Mouse (Mus musculus): Measurements from ENCODE around the gene 4931440F15Rik.

Gene 4931440F15Rik

GRCm38 (mm10) chr11:29801432-29802427, 23.7 kb downstream of the 4931440F15Rik start:
- DNase-seq (ENCODE audit: extremely low spot score) = no peak

- DNase-seq (ENCODE audit: extremely low spot score) = no peak
These were observed 25.6 kb downstream of the 4931440F15Rik start for GRCm38 (mm10) chr11:29799839-29800238.

GRCm38 (mm10) chr11:29795106-29795505, 30.4 kb downstream of the 4931440F15Rik start:
- DNase-seq (ENCODE audit: extremely low spot score) = no peak

GRCm38 (mm10) chr11:29794475-29794874, 31.0 kb downstream of the 4931440F15Rik start:
- DNase-seq (ENCODE audit: extremely low spot score) = no peak

GRCm38 (mm10) chr11:29790796-29791195, 34.7 kb downstream of the 4931440F15Rik start:
- DNase-seq (ENCODE audit: extremely low spot score) = no peak

- no peak for DNase-seq (ENCODE audit: extremely low spot score)
These were observed 36.4 kb downstream of the 4931440F15Rik start for GRCm38 (mm10) chr11:29788921-29789638.

- DNase-seq (ENCODE audit: extremely low spot score) = no peak
These were observed 37.0 kb downstream of the 4931440F15Rik start for GRCm38 (mm10) chr11:29788499-29788898.

GRCm38 (mm10) chr11:29787473-29787872, 38.0 kb downstream of the 4931440F15Rik start:
- DNase-seq (ENCODE audit: extremely low spot score) = no peak

- no peak for DNase-seq (ENCODE audit: extremely low spot score)
These were observed 38.8 kb downstream of the 4931440F15Rik start for GRCm38 (mm10) chr11:29786583-29787219.

GRCm38 (mm10) chr11:29779409-29780026, 46.0 kb downstream of the 4931440F15Rik start:
- no peak for DNase-seq (ENCODE audit: extremely low spot score)

- DNase-seq (ENCODE audit: extremely low spot score) = no peak
These were observed 46.5 kb downstream of the 4931440F15Rik start for GRCm38 (mm10) chr11:29778936-29779335.

GRCm38 (mm10) chr11:29777964-29778363, 47.5 kb downstream of the 4931440F15Rik start:
- DNase-seq (ENCODE audit: extremely low spot score) = no peak

- no peak for DNase-seq (ENCODE audit: extremely low spot score)
These were observed 50.7 kb downstream of the 4931440F15Rik start for GRCm38 (mm10) chr11:29774760-29775159.

- DNase-seq (ENCODE audit: extremely low spot score) = no peak
These were observed 51.2 kb downstream of the 4931440F15Rik start for GRCm38 (mm10) chr11:29774296-29774695.
